Mouse (Mus musculus): ENCODE data around the gene Dph7.

Dph7 gene

DNA sequence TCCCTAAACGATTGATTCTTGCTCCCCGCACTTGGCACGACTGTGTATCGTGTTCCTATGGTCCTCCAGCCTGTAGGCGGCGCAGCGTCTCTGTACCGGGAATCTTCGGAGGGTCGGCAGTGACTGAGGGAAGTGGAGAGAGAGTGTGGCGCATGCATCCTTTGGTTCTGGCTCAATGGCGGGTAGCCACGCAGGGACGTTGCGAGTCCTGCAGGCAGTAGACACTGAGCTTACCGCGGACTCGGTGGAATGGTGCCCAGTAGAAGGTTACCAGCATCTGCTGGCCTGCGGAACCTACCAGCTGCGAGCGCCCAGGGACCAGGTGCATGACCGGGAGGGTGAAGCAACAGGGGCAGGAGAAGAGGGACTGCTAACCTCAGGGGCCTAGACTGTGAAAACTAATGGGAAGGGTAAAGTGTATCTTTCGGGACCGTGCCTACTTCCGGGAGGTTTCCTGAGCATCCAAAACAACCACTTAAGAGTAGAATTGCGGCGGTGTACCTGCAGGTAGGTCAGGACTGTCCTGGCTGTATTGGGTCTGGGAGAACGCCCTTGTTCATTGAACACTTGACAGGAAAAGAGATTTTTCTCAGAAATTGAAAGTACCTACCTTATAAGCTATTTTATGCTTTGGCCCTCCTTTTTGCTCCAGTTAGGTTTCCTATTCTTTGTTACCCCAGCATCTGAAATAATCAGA lies at the start of gene Dph7:
Gene Dph7, plus strand, starts transcription at position 97 of the 697 bp plus-strand sequence.
- DNase-seq = peak; percentile 65 to 71

DNA sequence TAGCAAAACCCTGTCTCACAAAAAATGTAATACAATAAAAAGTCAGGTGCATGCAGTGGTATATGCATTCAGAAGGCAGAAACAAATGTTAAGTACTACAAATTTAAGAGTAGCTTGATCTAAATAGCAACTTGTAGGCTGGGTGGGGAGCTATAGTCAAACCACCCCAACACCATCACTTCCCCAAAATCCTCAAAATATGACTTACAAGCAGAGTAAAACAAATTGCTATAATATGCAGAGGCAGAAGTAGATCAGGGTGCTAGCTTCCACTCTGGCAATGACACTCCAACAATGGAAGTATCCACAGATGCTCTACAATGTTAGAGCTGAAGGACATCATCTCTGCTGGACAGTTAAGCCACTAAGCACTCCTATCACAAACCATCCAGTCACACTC lies 49.6 kb upstream of the Dph7 start:
- no peak for DNase-seq

DNA sequence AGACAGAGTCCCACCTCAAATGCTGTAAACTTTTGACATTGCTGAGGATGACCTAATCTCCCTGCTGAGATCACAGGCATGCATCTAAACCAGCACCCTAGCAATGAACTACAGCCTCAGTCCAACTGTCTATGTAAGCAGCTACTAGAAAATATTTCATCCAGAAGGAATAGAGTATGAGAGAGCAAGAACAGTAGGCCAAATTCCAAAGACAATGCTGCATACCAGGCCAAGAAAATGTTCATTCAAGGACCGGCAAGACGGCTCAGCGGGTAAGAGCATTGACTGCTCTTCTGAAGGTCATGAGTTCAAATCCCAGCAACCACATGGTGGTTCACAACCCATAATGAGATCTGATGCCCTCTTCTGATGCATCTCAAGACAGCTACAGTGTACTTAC lies 47.4 kb upstream of the Dph7 start:
- DNase-seq = no peak

DNA sequence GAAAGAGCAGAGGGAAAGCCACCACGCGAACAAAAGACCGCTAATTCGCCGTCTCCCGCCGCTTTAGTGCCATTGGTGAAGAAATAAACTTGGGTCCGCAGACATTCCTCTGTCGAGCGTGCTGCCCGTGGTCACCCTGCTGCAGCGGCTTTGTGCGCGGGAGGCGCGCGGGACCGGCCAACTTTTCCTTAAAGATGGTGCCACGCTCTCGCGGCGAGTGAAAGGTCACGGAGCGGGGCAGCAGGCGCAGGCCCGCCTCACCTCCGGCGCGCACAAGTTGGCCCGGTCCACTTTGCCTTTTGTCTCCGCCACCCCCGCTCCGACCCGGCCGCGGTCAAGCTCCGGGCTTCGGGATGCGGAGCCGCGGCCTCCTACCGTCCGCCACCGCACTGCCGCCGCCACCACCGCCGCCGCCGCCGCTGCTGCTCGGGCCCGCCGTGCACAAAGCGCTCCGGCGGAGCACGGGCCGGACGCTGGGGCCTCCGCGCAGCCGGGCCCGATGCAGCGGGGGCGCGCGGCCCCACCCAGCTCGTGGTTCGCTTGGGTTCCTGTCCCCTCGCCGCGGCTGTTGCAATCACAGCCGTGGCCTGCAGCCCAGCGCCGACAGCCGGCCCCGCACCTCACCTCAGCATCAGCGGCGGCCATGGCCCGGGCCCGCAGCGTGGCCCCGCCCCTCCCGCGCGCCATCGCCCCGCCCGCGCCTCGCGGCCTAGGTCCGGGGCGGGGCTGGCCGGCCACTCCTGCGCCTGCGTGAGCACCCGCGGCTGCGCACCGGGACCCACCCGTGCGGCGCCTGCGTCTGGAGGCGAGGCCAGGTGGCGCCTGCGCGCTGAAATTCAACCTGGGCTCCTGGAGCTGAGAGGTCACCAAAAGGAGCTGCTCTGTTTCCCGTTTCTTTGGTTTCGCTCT lies 43.0 kb upstream of the Dph7 start, which contains the start of gene Ehmt1:
Gene Ehmt1, minus strand, starts transcription at position 685 of the 909 bp plus-strand sequence.
- peak; percentile 87 to 90 for DNase-seq

DNA sequence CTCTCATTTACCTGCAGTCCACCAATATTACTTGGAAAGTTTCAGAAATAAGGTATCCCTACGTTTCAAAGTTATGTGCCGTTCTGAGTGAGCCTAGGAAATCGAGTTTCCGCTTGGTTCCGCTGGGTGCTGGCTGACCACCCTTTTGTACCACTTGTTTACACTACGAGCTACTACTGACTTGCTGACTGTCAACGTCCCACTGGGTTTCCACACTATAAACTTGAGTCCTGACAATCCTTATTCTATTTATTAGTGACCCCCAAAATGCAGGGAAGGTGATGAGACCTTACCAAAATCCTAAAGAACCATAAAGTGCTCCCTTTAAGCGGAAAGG lies 42.4 kb upstream of the Dph7 start:
- no peak for DNase-seq

DNA sequence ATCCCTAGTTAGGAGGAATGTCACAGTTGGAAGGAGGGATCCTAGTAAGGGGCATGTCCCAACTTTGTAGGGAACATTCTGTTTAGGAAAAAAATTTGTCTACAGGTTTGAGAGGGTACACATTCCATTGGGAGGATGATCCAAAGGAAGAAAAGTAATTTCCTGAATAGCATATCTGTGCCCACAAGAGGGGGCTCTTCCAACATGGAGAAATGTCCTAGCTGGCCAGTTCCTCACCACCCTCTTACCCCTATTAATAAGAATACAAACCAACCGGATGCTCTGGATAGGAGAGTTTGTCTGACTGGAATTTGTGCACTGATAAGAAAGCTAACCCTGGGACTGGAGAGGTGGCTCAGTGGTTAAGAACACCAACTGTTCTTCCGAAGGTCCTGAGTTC lies 38.6 kb upstream of the Dph7 start:
- no peak for DNase-seq

DNA sequence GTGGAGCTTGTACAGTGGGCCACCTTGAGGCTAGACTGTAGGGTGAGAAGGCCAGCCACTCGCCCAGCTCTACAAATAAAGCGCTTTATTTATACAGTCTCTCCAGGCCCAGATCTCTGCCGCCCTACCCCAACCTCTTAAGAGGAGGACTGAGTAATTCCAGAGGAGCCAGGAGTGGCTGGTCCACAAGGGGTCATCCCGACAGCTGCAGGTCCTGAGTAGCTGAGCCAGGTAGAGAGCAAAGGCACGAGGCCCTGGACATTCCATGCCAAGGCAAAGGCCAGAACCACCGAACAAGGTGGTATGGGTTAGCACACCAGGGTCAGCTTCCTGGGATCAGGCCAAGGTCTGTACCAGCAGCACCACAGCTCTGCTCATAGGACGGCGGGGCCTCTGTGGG lies 36.9 kb upstream of the Dph7 start:
- no peak for DNase-seq

DNA sequence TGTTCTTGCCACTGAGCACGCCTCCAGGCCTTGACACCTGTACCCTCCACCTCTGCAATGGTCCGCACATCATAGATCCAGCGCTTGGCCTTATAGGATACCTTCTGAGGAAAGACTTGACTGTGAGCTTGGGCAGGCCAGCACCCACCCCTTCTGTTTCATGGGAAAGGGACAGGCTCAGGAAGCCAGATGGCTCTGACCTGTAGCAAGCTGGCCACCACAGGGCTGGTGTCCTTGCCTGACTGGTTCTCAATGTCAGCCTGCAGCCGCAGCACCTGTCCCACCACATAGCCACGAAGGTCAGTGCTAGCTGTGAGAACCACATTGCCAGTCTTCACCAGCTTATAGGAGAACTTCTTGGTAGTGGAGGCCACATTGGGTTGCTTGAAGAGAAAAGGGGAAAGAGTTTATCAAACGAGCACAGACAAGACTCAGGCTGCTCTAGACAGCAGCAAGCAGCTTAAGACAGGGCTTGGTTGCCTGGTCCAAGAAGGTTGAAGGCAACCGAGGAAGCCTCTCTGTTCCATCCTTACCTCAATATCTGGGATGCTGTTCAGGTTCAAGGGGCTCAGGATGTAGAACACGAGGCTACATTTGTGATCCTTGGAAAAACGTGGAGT lies 35.7 kb upstream of the Dph7 start:
- no peak for DNase-seq

DNA sequence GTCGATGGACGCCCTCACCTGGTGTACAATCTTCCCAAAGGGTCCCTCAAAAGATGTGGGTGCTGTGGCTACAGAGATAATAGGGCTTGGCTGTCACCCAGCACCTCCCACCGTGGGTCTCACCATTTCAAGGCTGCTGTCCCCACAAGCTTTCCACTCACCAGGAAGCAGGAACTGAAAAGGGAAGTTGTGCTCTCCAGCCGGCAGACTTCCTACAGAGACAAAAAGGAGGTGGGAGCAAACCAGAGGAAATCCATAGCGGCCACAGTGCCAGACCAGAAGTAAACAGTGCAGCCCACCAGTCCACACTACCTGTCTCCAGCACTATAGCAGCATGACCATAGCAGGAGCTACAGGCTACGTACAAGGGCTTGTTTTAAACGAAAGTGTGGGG lies 35.2 kb upstream of the Dph7 start:
- DNase-seq = no peak

DNA sequence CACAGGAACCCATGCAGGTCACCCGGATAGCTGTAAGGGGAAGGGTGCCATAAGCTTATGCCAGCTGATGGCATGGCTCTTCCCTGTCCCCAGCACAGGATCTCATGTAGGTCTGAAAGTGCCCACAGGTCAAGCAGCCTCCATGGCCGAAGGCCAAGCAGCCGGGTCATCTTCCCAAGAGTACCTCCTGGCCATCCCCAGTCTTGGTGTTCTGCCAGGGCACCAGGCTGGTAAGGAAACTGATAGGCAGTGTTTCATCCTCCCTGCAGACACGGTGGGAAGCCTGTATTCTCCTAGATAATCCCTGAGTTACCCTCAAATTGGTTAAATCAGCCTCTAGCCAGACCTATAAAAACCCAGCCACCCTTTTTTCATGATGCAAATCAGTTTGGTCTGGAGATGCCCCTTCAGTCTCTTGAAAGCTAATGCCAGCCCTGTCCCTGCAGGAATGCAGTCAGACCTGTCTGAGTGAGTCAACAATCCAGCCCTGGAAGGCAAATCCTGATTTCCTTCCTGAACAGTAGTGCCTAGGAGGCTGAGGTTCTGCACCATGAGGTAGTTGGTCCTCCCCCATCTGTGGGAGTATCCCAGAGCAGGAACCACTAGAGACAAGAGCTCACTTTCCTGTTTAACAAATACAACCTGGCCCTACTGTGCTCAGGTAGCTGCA lies 34.3 kb upstream of the Dph7 start:
- DNase-seq = no peak

DNA sequence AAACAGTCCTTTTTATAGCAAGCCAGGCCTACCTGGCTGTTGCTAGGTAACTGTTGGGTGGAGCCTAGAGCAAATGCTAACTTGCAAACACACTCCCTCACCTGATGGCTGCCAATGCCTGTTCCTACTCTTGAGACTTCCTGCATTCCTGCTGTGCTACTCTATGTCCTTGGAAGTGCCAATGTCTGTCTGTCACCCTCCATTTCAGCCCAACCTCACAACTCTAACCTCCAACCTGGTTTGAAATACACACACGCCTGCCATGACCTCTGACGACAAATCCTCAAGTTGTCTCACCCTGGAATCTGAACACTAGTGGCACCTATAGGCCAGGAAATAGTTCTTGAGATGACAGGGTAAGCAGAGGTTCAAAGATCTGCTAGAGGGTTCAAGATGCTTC lies 33.1 kb upstream of the Dph7 start:
- DNase-seq = no peak

DNA sequence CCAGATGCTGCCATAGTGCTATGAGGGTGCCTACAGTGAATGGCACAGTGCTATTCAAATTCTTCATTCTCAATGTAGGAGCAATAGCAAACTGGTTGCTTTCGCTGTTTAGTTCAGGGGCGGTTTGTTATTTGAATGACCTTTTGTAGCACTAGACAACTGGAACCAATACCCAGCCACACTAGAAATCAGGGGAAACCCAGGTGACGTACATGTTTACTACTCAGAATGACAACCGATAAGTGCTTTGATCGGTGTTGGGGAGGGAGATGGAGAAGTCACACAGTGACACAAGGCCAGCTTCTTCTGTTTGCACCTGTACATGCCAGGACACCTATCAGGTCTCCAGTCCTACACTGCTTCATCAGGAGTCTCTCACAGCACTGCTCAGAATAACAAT lies 32.6 kb upstream of the Dph7 start:
- no peak for DNase-seq

DNA sequence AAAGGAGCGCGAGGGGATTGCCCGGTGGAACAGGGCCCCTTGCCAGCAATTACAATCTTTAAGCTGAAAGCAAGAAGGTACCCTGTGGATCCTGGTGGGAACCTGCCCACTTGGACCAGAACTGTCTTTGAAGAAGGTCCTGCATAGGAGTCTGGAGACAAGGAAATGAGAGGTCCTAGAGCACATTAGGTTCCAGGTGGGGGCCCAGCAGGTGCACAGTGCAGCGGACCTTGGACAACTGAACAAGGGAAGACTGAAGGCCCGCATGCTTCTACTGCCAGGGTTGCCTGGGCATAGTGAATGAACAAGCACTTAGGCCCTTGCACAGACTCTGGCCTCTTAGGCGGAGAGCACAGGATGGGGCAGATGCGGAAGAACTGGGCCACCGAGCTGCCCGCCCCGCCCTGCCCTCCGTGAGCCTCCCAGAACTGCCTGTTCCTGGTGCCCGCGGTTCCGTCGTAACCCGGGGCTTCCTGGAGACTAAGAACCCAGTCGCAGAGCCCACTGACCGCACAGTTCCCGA lies 27.7 kb upstream of the Dph7 start:
- DNase-seq = peak in 1 of 2 experiments; percentile 15

DNA sequence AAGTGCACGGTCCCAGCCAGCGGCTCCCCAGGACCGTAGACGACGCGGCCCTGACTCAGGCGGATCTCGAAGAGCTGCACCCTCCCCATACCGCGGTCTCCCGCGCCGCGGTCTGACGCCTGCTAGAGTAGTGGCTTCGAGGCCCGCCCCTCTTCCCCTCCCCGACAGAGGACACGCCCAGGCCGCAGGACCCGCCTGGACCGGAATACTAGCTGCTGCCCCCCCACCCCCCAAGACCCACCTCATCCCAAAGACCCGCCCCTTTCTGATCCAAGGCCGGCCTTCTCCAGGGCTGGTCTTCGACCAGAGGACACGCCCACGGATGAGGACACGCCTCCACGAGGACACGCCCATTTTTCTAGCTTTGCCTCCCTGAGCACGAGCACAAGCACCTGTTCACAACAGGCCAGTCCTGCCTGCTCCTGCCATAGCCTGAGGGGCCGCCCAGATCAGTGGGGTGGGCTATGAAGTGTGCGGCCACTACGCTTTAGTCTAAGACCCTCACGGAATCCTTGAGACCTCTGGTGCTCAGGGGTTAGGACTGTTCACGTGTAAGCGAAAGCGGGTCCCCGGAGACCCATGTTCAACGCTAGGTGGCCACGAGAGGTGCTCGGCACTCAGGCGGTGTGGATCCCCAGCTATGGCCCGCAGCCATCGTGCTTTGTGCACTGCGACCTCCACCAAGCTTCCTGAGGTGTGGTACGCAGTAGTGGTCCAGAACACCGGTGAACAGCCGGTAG lies 27.0 kb upstream of the Dph7 start, which contains the start of gene Arrdc1:
Gene Arrdc1, minus strand, starts transcription at position 196 of the 740 bp plus-strand sequence.
- DNase-seq = peak; percentile 87 to 93

DNA sequence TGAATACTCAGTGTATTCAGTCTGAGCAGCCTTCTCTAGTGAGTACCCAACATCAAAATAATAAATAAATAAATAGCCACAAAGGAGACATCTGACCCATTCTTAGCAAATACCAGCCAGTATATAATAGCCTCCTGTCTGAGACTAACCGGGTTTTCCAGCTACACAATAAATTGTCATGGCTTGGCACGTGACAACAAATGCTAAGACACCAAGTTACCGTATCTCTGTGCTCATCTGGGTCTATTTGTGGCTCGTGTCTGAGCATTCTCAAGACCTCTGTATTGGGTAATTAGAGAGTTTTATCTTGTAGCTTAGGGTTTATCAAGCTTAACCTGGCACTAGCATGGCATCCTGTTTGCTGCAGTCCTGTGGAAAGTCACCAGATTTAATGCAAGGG lies 20.1 kb upstream of the Dph7 start:
- DNase-seq = no peak

DNA sequence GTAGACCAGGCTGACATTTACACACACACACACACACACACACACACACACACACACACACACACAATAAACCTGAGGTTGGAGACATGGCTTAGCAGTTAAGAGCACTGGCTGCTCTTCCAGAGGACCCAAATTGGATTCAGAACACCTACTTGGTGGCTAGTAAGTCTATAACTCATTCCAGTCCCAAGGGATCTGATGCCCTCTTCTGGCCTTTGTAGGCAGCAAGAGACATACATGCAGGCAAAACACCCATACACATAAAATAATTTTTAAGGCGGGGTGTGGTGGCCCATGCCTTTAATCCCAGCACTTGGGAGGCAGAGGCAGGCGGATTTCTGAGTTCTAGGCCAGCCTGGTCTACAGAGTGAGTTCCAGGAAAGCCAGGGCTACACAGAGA lies 17.9 kb upstream of the Dph7 start:
- peak in 1 of 2 experiments; percentile 21 for DNase-seq

DNA sequence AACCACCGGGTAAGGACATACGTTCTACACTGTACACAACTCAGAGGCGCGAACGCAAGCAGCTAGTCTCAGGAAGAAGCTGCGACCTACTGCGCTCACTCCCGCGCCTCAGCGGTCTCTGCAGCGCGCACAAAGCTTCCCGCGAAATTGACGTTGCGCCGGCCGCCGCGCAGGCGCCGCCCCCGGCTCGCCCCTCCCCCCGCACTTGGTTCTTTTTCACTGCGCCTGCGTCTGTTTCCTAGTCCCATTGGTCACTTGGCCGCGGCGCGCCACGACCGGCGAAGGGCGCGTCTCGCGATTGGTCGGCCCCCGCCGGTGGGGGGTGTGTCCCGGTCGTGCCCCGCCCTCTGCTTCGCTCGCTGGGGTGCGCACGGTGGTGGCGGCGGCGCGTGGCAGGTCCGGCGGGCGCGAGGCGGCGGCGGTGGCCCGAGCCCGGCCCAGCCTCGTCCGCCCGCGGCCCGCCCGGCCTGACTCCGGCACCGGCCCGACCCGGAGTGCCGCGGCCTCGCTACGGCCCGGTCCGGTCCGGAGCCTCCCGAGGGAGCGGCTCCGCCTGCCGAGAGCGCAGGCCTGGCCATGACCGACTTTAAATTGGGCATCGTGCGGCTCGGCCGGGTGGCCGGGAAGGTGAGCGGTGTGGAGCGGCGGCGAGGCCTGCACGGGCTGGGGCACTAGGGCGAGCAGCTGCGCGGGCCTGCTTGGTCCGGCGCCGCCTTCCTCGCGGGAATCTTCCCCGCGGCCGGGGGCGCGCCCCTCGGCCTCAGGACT lies 12.6 kb upstream of the Dph7 start, which contains the start of gene Zmynd19:
Gene Zmynd19, plus strand, starts transcription at position 372 of the 768 bp plus-strand sequence.
- peak; percentile 94 for DNase-seq

DNA sequence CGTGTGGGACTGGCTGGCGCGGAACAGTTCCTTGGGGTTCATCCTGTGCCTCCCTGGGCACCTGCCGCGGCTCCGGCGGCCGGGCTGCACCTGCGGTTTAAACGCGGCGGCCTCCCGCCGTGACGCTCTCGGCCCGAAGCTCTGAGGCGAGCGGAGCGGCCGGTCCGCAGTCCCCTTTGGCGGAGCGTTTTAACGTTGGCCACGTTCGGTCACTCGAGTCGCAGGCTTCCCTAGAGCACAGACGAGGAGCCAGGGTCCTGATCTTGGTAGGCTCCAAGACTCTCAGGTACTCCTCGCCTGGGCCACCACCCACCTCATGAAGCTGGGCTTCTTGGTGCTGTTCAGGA lies 12.0 kb upstream of the Dph7 start:
- DNase-seq = no peak

DNA sequence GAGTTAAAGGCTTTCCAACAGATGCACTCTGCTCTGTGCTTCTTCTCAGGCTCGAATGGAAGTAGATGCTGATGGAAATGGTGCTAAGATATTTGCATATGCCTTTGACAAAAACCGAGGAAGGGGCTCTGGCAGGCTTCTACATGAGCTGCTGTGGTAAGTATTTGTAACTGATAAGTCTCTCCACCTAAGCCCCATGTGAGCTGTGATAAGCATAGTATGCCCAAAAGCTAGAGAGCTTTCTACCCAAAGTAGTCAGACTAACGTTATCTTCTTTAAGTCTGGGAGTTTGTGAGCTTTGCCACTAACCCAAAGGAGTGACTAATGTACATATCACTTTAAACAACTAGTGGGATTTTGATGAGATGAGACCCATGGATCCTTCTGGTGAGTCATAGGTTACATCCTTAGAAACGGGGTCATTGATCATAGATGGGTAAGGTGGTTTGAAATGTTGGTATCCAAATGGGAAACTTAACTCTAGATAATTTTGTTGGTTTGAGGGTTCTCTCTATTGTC lies 9.6 kb upstream of the Dph7 start:
- DNase-seq = no peak

DNA sequence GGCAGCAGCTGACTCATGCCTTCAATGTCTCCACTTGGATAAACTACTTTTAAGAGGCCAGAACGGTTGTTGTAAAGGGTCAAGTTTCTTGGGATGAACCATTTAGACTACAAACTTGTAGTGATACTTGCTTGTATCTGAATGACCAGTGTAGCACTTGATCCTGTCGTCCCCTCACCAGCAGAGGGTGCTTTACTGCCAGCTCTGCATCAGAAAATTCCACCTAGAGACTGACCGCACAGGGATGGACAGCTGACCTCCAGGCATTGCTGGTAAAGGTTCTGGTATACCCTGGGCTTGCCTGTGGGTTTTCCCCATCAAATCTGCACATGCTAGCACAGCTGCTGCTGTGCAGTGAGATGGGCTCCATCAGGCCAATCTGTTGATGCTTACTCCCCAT lies 1.3 kb upstream of the Dph7 start:
- no peak for DNase-seq

DNA sequence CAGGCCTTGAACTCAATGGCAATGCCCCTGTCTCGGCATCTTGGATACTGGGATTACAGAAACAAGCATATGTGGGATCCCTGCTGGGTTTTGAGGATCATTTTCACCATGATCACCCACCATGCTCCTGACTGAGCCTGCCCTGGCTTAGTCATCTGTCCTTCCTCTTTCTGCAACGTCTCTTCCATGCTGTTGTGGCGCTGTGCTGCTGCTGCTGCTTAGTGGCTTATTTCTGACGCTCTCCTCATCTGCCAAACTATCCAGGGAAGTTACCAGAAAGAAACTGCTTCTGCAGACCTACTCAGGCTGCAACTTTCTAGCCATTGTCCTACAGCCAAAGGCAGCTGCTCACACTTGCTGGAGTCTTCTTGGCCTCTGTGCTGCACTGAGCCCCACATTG lies 8.2 kb downstream of the Dph7 start:
- DNase-seq = no peak
